Mouse (Mus musculus) heart, postnatal 25 days (tissue): Measurements from ENCODE around the gene Ltbp4. TPM values are rescaled to one million over a fixed set of nuclear protein-coding genes. Genes with fewer than 3 reads are reported as not detected.

Source experiments
- DNase-seq: peaks from one replicate; pipeline ENCODE4 v3.0.0; 2022; ENCODE audit warnings: low spot score
- intact Hi-C: fragments of 180-260 bp; cut with DNase I; formaldehyde crosslinking; loops from one replicate; pipeline ENCODE4 v1.15.1; 2025
- total RNA-seq, 2 experiments: library from RNA; stranded (reverse); gene quantifications; 2 replicates each; pipeline ENCODE4 v1.2.3; 2021

Gene Ltbp4
- total RNA-seq, 2 experiments from 2014 or later, result 210 to 247 TPM

GRCm38 (mm10) chr7:27274916-27275315 lies 62.6 kb downstream of the Ltbp4 start:
- no peak for DNase-seq
- intact Hi-C loops, result loop anchor here (5.0 kb wide), 1 partner anchor 118 kb away; no protein-coding TSS in a partner anchor

- intact Hi-C loops, result no loop called here
- no peak for DNase-seq
Observed at GRCm38 (mm10) chr7:27273739-27274351, 63.6 kb downstream of the Ltbp4 start.

- intact Hi-C loops, result no loop called here
- DNase-seq, result no peak
Observed at GRCm38 (mm10) chr7:27271423-27271822, 66.1 kb downstream of the Ltbp4 start.

- intact Hi-C loops, result no loop called here
- no peak for DNase-seq
Observed at GRCm38 (mm10) chr7:27266515-27267128, 70.9 kb downstream of the Ltbp4 start.

GRCm38 (mm10) chr7:27264761-27265160 lies 72.7 kb downstream of the Ltbp4 start:
- no peak for DNase-seq
- intact Hi-C loops, result no loop called here

GRCm38 (mm10) chr7:27261888-27262287 lies 75.6 kb downstream of the Ltbp4 start:
- intact Hi-C loops, result no loop called here
- DNase-seq, result no peak

GRCm38 (mm10) chr7:27260856-27261255 lies 76.6 kb downstream of the Ltbp4 start:
- DNase-seq, result no peak
- intact Hi-C loops, result no loop called here

- DNase-seq, result no peak
- intact Hi-C loops, result no loop called here
Observed at GRCm38 (mm10) chr7:27259771-27260170, 77.7 kb downstream of the Ltbp4 start.

GRCm38 (mm10) chr7:27259271-27259721 lies 78.2 kb downstream of the Ltbp4 start:
- intact Hi-C loops, result no loop called here
- no peak for DNase-seq

GRCm38 (mm10) chr7:27258205-27258899 lies 79.1 kb downstream of the Ltbp4 start, which contains the start of gene Numbl:
TSS of gene Numbl (plus strand) at chr7:27258433.
- intact Hi-C loops, result no loop called here
- DNase-seq, result peak; percentile 87

GRCm38 (mm10) chr7:27257852-27258204 lies 79.7 kb downstream of the Ltbp4 start:
- no peak for DNase-seq
- intact Hi-C loops, result no loop called here

GRCm38 (mm10) chr7:27257046-27257851 lies 80.2 kb downstream of the Ltbp4 start:
- DNase-seq, result no peak
- intact Hi-C loops, result no loop called here

- DNase-seq, result no peak
- intact Hi-C loops, result no loop called here
Observed at GRCm38 (mm10) chr7:27255721-27256120, 81.8 kb downstream of the Ltbp4 start.

Other genes starting within 250 kb of the Ltbp4 start
- under 1 TPM; 0.34 to 0.45 TPM for gene Cyp2f2, start 217.8 kb downstream of the Ltbp4 start, total RNA-seq
- gene Cyp2t4, start 184.0 kb downstream of the Ltbp4 start, total RNA-seq, result not detected
- 10 to 100 TPM; 60.6 to 61.7 TPM for gene Egln2, start 170.9 kb downstream of the Ltbp4 start, total RNA-seq
- 10 to 100 TPM; 12.0 to 13.7 TPM for gene Rab4b, start 158.8 kb downstream of the Ltbp4 start, total RNA-seq
- gene Gm21983, start 156.6 kb downstream of the Ltbp4 start, total RNA-seq, result not detected
- gene Mia, start 156.5 kb downstream of the Ltbp4 start, total RNA-seq, result not detected
- 10 to 100 TPM; 13.9 to 15.8 TPM for gene BC024978, start 141.9 kb downstream of the Ltbp4 start, total RNA-seq
- gene Snrpa, start 141.4 kb downstream of the Ltbp4 start, total RNA-seq, result 10 to 100 TPM; 40.0 to 42.5 TPM
- 1 to 10 TPM; 4.4 to 4.7 TPM for gene Itpkc, start 109.0 kb downstream of the Ltbp4 start, total RNA-seq
- 1 to 10 TPM; 7.3 to 8.1 TPM for gene Coq8b, start 104.7 kb downstream of the Ltbp4 start, total RNA-seq
- 1 to 10 TPM; 4.5 to 5.3 TPM for gene Numbl, start 79.3 kb downstream of the Ltbp4 start, total RNA-seq
- 1 to 10 TPM; 6.4 to 8.2 TPM for gene Shkbp1, start 18.3 kb upstream of the Ltbp4 start, total RNA-seq
- gene Gm20479, start 19.7 kb upstream of the Ltbp4 start, total RNA-seq, result not detected
- under 1 TPM; 0.08 to 0.42 TPM for gene Sptbn4, start 110.0 kb upstream of the Ltbp4 start, total RNA-seq
- gene Blvrb, start 110.3 kb upstream of the Ltbp4 start, total RNA-seq, result 10 to 100 TPM; 30.1 to 30.5 TPM
- 1 to 10 TPM; 6.4 to 8.0 TPM for gene Sertad3, start 136.1 kb upstream of the Ltbp4 start, total RNA-seq
- gene Sertad1, start 149.2 kb upstream of the Ltbp4 start, total RNA-seq, result 10 to 100 TPM in 1 of 2 experiments, 1 to 10 TPM in 1; 7.9 to 13.0 TPM
- gene Prx, start 161.6 kb upstream of the Ltbp4 start, total RNA-seq, result 1 to 10 TPM; 1.2 to 1.6 TPM
- gene Hipk4, start 185.6 kb upstream of the Ltbp4 start, total RNA-seq, result under 1 TPM; 0.13 to 0.17 TPM
- 10 to 100 TPM; 23.3 to 27.1 TPM for gene Pld3, start 215.5 kb upstream of the Ltbp4 start, total RNA-seq
- gene 2310022A10Rik, start 215.5 kb upstream of the Ltbp4 start, total RNA-seq, result 10 to 100 TPM; 64.6 to 71.9 TPM